Mouse (Mus musculus) embryo, embryonic 11.5 days (tissue): Measurements from ENCODE around the gene Cnih4.

ENCODE experiments used
- DNase-seq: peaks from one replicate; pipeline ENCODE4 v3.0.0-alpha.2; 2012; ENCODE audit warnings: low read depth, low spot score

Cnih4 gene

DNA sequence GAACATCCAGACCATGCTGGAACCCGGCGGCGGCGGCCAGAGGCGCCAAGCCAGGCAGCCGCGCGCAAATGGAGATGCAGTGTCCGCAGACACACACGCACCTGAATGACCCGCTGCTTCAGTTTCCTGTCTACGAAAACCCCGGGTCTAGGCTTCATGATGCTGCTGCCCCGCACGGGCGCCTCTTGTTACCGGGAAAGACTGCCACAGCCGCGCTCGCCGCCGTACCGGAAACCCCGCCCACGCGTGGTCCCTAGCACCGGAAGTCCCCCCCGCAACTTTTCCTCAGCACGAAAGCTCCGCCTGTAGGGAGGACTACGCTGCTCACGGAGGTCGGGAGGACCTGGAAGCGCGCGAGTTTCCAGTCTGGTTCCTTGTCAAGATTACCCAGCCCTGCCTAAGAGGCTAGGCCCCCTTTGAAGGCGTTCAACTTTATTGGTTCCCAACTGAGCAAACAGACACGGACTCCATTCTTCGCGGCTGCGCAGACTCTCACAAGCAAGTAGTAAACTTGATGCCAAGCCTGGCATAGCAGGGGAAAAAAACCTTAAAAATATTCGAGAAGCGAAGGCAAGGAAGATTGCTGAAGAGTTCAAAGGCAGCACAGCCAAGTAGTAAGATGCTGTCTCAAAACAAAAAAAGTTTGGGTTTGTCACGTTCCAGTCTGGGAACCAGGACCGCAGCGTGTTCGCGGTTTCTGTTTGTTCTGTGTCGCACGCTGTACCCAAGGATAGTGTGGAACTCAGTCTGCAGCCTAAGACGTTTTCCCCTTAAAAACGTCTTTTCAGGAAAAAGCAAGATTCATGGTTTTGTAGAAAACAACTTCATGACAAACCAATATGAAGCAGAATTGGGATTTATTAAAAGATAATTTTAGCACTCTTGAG lies at the start of gene Cnih4, which contains the start of gene Nvl:
Cnih4 (plus strand) TSS at position 744 of the 887 bp plus-strand sequence.
Nvl (minus strand) TSS at position 255 of the 887 bp plus-strand sequence.
- DNase-seq: peak; percentile 91

DNA sequence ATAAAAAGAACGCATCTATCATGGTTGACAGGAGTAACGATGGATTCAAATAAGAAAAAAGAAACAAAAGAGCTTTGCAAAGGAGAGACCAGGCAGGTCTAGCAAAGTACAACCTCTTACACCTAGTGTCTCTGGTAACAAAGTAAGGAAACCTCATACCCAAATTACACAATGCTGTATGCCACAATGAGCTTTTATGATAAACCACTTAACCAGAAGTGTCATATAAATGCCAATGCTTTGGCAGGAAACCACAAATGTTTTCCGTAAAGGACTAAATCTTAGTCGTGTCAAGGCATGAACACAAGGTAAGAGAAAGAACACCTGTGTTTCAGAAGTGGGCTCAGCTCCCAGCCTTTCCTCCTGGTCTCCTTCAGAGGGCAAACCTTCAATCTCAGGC lies 27.4 kb upstream of the Cnih4 start:
- no peak for DNase-seq

DNA sequence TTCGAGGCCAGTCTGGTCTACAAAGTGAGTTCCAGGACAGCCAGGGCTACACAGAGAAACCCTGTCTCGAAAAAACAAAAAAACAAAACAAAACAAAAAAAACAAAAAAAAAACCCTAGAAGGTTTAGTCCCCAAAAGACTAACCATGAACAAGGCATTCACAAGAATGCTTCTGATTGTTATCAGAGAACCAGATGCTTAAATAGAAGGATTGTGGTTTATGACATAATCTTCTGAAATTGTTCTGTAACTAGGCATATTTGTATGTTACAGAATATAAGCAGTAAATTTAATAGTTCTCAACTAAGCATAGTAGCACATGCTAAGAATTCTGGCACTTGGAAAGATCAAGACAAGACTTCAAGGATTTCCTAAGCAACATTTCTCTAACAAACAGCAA lies 20.3 kb upstream of the Cnih4 start:
- DNase-seq: no peak

DNA sequence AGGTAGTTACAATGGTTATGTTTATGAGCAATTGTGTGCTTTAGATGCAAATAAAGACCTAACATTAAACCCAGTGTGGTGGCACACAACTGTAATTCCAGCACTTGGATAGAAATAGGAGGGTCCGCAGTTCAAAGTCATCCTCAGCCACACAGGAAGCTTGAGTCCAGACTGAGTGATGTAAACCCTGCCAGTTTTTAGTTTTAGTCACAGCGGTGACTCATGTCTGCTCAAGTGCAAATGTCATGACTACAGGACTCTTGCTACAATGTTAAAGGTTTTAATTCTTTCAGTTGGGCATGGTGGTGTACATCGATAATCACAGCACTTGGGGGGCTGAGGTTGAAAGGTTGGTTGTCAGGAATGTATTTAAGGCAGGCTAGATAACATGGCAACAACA lies 18.6 kb upstream of the Cnih4 start:
- DNase-seq: no peak

DNA sequence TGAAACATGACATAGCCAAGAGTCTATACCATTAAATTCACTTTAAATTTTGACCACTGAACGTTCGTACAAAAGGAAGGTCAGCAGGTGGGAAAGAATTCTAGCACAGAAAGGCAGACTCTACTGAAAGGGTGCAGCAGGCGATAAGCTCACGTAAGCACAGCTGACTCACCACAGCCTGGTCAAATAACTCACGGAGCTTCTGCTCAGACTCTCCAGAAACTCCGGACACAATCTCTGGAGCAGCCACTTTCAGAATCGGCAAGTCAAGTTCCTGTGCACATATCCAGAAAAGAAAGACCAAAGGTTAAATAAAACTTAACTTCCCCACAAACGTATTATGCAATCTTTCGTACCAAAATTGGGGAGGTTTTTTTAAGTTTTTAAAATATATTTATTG lies 17.7 kb upstream of the Cnih4 start:
- DNase-seq: no peak

DNA sequence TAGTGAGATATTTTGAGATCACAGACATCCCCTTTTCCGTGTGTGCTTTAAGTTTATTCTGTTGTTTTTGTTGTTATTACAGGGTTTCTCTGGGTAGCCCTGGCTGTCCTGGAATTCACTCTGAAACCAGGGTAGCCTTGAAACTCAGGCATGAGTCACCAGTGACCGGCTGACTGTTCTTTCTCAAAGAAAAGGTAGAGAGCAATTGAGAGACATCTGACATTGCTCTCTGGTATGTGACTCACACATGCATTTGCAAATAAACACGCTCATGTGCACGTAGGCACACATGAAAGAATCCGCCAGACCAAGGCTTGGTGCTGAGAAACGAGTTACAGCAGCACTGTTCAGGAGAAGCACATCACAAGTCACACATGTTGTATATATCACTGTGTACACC lies 12.6 kb upstream of the Cnih4 start:
- DNase-seq: no peak

DNA sequence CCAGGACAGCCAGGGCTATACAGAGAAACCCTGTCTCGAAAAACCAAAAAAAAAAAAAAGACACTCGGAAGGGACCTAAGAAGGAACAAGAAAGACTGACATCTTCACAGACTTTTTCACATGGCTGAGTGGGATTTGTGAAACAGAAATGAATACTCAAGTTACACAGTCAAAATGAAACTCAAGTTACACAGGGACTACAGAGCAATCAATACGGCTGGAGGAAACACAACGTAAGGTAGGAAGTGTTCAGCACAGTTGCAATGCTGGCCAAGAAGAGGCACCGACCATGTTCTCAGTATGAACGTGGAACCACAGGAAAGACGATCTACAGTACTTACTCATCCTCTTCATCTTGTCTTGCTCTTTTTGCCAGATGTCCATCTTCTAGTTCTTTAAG lies 5.8 kb upstream of the Cnih4 start:
- no peak for DNase-seq

DNA sequence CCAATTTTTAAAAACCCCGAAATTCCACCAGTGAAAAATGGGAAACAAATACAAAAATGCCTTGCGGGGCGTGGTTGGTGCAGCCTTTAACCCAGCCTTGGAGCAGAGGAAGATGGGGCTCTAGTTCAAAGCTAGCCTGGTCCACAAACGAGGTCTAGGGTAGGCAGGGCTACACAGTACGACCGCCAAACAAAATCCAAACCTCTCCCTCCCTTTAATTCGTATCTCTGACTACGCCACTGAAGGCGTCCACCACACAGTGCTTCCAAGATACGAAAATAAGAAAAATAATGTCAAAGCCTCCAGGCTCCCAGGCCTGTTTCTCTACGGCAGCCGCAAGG lies 914 bp upstream of the Cnih4 start:
- no peak for DNase-seq

DNA sequence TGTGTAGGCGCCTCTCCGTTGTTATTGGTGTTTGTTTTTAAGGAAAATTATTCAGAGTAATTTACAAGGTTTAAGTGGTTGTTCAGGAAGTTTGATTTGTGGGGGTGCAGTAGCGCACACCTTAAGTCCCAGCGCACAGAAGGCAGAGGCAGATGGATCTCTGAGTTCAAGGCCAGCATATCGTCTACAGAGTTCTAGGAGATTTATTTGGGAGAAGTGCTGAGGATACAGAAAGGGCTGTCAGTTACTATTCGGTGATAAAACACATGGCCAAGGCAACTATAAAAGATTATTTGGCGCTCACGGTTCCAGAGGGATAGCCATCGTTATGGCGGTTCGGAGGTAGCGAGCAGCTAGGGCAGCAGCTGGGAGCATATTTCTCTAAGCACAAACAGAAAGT lies 473 bp downstream of the Cnih4 start:
- DNase-seq: no peak

DNA sequence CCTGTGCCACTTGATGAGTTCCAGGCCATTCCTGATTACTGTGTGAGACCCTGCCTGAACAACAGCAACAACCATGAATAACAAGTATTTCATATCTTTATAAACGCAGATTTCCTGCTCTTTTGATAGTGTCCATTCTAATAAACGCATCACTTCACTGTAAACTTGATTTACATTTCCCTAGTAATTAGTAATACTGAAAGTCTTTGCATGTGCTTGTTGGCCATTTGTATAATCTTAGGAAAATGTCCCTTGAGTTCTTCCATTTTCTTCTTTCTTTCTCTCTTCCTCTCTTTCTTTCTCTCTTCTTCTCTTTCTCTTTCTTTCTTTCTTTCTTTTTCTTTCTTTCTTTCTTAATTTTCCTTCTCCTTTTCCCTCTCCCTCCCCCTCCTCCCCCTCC lies 1.7 kb downstream of the Cnih4 start:
- DNase-seq: no peak

DNA sequence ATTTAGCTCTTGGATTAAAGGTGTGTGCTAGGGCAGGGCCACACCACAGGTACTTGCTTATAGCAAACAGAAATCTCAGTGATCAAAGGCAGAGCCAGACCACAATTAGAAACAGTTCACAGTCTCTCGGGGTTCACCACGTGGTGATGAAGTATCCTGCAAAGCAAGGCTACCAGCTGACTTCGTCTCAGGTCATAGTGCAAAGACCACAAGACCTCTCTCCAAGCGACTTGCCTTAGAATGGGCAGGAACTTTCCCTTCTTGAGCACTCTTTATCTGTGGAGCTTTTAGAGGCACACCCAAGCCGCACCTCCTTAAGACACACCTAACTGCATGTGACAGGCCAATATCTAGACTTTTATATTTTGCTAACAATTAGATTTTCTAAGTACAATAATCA lies 4.0 kb downstream of the Cnih4 start:
- DNase-seq: no peak

DNA sequence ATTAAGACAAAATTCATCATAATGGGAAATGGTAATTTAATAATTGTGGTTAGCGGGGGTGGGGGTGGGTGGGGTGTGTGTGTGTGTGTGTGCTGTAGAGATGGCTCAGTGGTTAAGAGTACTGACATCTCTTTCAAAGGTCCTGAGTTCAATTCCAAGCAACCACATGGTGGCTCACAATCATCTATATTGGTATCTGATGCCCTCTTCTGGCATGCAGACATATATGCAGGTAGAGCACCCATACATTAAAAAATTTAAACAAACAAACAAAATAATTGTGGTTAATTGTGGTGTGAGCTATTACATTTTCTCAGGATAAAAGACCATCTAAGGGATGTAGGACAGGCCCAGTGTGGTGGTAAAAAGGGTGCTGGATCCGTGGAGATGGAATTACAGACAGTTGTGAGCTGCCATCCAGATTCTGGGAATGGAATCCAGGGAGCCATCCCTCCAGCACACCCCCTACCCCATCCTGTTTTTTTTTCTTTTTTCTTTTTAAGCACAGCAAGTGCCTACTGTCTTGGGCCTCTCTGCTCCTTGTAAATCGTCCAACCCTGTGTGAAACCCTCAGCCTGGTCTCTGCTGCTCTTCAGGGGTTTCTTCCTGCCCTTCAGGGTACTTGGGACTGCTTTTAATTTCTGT lies 5.0 kb downstream of the Cnih4 start:
- no peak for DNase-seq

DNA sequence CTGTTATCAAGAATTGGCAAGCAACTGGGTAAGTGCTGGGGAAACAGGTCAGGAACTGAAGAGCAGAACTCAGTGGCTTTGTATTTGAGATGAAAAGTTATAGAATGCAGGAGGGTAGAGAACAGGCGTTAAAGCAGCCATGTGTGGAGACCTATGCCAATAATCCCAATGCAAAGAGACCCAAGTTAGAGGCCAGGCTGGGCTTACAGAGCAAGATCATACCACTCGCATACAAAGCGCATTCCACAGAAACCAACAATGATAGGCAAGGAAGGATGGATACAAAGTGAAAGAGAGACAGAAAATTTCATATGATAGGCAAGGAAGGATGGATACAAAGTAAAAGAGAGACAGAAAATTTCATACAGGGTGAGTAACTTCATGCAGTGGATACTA lies 5.9 kb downstream of the Cnih4 start:
- DNase-seq: no peak

DNA sequence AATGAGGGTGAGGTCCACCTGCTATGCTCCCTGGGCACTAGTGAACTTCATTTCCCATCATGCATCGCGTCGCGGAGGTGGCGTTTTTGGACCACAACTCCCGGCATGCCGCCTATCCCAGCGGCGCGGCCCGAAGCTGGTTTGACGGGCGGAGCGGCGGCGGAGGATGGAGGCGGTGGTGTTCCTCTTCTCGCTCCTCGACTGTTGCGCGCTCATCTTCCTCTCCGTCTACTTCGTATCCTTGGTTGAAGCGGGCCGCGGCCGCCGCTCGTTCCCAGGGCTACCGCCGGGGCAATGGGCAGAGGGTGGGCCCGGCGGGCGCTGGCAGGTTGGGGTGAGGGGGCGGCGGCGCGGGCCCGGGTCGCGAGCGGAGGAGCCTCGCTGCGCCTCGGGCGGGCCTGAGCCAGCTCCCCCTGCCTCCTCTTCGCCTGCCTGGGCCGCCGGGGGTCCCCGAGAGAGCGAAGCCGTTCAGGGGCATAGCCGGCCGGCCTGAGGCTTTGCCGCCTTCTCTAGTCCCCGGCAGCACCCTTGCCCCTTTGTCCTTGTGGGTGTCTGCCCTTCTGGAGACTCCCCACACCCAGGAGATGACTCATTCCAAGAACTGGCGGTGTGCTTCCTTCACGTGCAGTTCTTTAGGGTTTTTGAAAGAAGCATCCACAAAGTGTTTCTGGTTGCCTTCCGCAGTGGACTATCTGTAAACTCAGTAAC lies 6.5 kb downstream of the Cnih4 start:
- peak; percentile 83 for DNase-seq

DNA sequence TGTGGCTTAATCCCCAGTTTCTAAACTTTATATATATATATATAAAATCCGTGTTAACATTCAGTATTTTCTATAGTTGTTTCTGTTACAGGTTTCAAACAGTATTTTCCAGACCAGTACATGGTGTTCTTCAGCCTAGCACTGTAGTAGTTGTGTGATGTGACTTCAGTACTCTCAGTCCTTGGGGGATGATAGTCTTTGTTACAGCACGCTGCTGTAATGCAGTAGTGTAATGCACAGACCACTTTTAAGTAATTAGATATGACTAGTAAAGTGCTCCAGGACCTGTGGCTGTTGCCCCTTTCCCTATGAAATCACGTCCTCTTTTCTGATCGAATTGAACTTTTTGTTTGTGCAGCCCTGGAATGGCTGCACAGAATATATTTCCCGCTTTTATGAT lies 7.0 kb downstream of the Cnih4 start:
- no peak for DNase-seq

DNA sequence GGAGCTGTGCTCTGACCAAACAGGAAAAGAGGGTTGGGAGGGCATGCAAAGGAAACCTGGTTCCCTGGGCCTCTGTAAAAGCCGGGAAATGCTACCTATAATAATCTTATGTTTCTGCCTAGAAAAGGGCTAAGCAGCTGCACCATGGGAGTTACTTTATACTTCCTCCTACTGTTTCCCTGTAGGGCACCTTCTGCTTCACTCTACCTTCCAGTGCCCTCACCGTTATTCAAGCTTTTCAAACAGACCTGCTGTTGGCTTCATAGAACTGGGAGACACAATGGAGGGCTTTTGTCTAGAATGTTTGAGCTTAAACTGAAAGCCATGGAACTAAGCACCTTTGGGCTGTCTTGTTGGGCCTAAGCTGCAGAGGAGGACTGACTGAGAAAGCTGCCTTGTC lies 23.3 kb downstream of the Cnih4 start:
- no peak for DNase-seq

DNA sequence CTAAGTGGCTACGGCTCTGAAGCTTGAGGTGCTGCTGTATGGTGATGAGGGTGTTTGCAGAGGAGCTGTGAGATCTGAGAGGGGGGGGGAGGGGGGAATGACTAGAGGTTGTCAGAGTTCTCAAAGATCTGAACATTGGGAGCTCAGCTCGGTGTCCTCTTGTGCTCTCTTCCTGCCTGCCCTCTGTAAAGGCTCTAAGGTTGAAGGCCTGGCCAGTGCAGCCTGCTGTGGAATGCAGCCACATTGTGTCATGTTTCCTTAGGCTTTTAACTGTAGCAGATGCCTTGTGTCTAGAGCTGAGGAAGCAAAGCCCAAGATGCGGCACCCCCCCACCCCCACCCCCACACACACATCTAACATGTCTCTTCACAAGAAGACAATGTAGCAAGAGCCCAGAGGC lies 23.9 kb downstream of the Cnih4 start:
- no peak for DNase-seq

DNA sequence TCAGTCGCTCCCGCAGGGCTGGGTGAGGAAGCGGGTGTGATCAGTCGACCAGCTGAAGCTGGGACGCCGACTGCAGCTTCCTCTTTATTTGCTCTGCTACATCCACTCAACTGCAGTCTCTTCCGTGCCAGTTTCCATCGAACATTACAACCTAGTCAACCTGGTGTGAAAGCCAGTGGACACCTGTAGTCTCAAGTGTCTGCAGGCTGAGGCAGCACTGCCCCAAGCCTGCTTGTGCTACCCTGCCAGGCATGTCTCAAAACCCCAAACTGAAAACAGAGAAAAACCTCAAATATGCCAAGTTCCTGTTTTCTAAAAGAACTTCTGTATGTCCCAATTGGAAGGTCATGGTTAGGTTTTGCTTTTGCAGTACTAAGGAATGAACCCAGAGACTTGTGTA lies 25.7 kb downstream of the Cnih4 start:
- DNase-seq: no peak

DNA sequence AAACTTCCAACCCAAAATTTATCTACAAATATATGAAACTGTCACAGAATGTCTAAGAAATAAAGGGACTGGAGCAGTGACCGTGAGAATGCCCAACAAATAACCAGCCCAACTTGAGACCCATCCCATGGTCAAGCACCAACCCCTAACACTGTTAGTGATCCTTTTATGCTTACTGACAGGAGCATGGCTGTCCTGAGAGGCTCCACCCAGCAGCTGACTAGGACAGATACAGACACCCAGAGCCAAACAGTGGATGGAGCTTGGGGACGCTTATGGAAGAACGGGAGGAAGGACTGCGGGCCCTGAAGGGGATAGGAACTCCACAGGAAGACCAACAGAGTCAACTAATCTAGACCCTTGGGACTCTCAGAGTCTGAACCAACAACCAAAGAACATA lies 44.4 kb downstream of the Cnih4 start:
- DNase-seq: no peak

DNA sequence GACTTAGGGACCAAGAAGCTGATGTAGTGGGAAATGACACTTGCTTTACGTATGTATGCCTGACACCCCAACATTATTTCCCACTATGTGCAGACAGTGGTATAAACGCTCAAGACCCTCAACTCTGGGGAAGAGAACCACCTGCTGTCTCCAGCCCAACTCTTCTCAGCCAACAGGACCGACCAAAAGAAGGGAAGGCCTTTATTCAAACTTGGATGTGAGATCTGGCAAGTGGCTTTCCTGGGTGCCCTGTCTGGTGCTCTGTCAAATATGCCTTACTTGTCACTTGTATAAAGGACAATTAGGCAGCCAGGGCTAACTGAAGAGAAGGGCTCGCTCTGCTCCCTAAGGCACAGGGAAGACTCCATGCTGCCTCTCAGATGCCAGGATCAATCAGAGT lies 55.0 kb downstream of the Cnih4 start:
- DNase-seq: no peak

DNA sequence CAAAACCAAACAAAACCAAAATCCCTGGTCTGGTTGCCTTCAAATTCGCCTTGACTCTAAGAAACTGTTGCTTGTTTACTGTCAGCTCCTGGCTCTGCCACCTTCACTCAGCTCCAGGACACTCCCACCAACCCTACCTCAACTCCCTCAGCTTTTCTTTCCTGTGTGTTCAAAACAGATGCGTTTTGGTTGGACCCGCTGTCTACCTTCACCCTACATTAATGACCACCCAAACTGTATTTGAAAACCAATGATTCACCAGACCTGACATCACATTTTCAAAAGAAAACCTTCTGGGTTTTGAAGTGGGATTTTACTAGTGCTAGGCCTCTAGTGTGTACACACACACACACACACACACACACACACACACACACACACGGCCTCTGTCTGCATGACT lies 65.7 kb downstream of the Cnih4 start:
- no peak for DNase-seq

DNA sequence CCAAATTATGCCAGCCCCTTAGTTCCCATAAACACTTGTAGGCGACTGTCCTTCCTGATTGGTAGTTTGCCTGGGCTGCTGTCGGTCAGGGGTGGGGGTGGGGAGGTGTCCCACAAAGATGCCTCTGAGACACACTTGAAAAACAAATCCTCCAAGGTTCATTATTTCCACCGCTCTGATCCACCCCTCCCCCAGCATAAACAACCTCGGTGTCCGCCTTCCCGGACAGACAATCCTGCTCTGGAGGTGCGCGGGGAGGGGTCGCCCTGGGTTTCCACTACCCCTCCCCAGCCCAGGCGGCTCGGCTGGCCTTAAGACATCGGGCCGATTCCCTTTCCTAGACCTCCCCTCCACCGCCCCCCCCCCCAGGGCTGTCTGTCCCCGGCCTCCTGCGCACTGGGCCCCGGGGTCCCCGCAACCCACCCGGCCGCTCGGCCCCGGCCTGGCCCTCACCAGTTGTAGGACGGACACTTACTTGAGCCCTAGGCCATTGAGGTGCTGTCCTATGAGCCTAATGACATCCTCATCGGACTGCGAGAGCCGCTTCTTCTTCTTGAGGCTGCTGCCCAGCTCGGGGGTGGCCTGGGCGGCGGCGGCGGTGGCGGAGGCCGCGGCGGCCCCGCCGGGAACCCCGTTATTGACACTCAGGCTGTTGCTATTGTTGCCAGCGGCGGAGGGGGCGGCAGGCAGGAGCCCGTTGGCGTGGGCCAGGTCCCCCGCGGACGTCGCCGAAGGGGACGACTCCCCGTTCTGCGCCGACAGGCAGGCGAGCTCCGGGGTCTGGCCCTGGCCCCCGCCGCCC lies 66.3 kb downstream of the Cnih4 start:
- DNase-seq: no peak
